Mouse (Mus musculus) bone marrow macrophage, adult 2 months (primary cell): ENCODE measurements at regions not wholly inside any gene's neighbourhood (a gene's known extent, or its start where the extent isn't known, plus 50 kb on each side); places are given as distances from the start of the nearest gene placed in this dataset.

ENCODE experiments used
- CTCF ChIP-seq: IDR thresholded peaks from 2 replicates; pipeline ENCODE4 v1.5.1; 2012; ENCODE audit warnings: low read depth, mild to moderate bottlenecking, low read length, moderate library complexity
- POLR2A ChIP-seq: IDR thresholded peaks from 2 replicates; pipeline ENCODE4 v1.6.1; 2012; ENCODE audit warnings: mild to moderate bottlenecking, low read depth, low read length, borderline replicate concordance

DNA sequence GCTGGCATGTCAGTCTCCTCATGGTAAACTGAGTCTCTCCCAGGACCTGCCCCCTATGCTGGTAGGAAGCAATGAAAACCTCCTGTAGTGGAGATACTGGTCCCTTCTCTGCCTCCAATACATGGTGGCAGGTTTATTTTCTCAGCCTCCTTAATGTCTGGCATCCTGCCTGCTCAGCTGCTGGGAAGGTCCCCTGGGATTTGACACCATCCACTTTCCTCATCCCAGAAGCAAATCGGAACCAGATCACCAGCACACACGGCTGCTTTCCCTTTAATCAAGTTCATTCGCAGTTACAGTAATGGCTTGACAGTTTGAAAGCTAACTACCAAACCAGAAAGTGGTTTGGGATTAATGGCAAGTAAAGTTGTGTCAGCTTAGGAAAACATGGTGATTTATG lies 359.0 kb upstream of the Adamts16 start:
- TF ChIP-seq CTCF: no peak
- TF ChIP-seq POLR2A: no peak
